Mouse (Mus musculus): ENCODE results near the gene Nfx1. TPM values are rescaled to one million over a fixed set of nuclear protein-coding genes. Genes with fewer than 3 reads are reported as not detected.
"Not testable (repeated sequence)": the region's sequence is repeated elsewhere in the genome, so short reads cannot be mapped to it uniquely, and the experiment has no call there.

The Nfx1 gene
- total RNA-seq (2022): 10 to 100 TPM; 77.9 to 83.4 (median 80.2) TPM

- peak; percentile 85 to 96 for DNase-seq (ENCODE audit: low spot score in 2 of 2)
These were observed at the start of gene Nfx1 for GRCm38 (mm10) chr4:40970842-40971701. Gene Nfx1 (plus strand): TSS chr4:40970906.

- DNase-seq (ENCODE audit: low spot score in 2 of 2): no peak
These were observed 49.4 kb upstream of the Nfx1 start for GRCm38 (mm10) chr4:40921288-40921687.

- DNase-seq (ENCODE audit: low spot score in 2 of 2): no peak
These were observed 47.5 kb upstream of the Nfx1 start for GRCm38 (mm10) chr4:40923087-40923651.

GRCm38 (mm10) chr4:40925568-40925967 is 45.1 kb upstream of the Nfx1 start:
- DNase-seq (ENCODE audit: low spot score in 2 of 2): no peak

- no peak for DNase-seq (ENCODE audit: low spot score in 2 of 2)
These were observed 41.7 kb upstream of the Nfx1 start for GRCm38 (mm10) chr4:40929046-40929445.

GRCm38 (mm10) chr4:40933694-40934093 is 37.0 kb upstream of the Nfx1 start:
- DNase-seq (ENCODE audit: low spot score in 2 of 2): no peak

- not testable (repeated sequence) for DNase-seq (ENCODE audit: low spot score in 2 of 2)
These were observed 36.3 kb upstream of the Nfx1 start for GRCm38 (mm10) chr4:40934369-40934768.

GRCm38 (mm10) chr4:40936175-40936839 is 34.4 kb upstream of the Nfx1 start:
- peak in 1 of 2 experiments; percentile 58 for DNase-seq (ENCODE audit: low spot score in 2 of 2)

GRCm38 (mm10) chr4:40938793-40939192 is 31.9 kb upstream of the Nfx1 start:
- DNase-seq (ENCODE audit: low spot score in 2 of 2): no peak

- DNase-seq (ENCODE audit: low spot score in 2 of 2): no peak
These were observed 27.1 kb upstream of the Nfx1 start for GRCm38 (mm10) chr4:40943651-40944050.

- no peak for DNase-seq (ENCODE audit: low spot score in 2 of 2)
These were observed 24.1 kb upstream of the Nfx1 start for GRCm38 (mm10) chr4:40946516-40947121.

- DNase-seq (ENCODE audit: low spot score in 2 of 2): no peak
These were observed 23.0 kb upstream of the Nfx1 start for GRCm38 (mm10) chr4:40947565-40948159.

GRCm38 (mm10) chr4:40948160-40948708 is 22.5 kb upstream of the Nfx1 start, which contains the start of the genes Bag1 and Chmp5:
Gene Bag1 (minus strand): TSS chr4:40948294.
Gene Chmp5 (plus strand): TSS chr4:40948407.
- peak; percentile 91 to 97 for DNase-seq (ENCODE audit: low spot score in 2 of 2)

- DNase-seq (ENCODE audit: low spot score in 2 of 2): no peak
These were observed 17.2 kb upstream of the Nfx1 start for GRCm38 (mm10) chr4:40953521-40953920.

- DNase-seq (ENCODE audit: low spot score in 2 of 2): no peak
These were observed 14.8 kb upstream of the Nfx1 start for GRCm38 (mm10) chr4:40955942-40956341.

GRCm38 (mm10) chr4:40963536-40963935 is 7.2 kb upstream of the Nfx1 start:
- no peak for DNase-seq (ENCODE audit: low spot score in 2 of 2)

- DNase-seq (ENCODE audit: low spot score in 2 of 2): no peak
These were observed 1.5 kb upstream of the Nfx1 start for GRCm38 (mm10) chr4:40969161-40969560.

GRCm38 (mm10) chr4:40969781-40970591 is 720 bp upstream of the Nfx1 start:
- no peak for DNase-seq (ENCODE audit: low spot score in 2 of 2)

GRCm38 (mm10) chr4:40970592-40970841 is 189 bp upstream of the Nfx1 start:
- no peak for DNase-seq (ENCODE audit: low spot score in 2 of 2)

- no peak for DNase-seq (ENCODE audit: low spot score in 2 of 2)
These were observed 1.0 kb downstream of the Nfx1 start for GRCm38 (mm10) chr4:40971744-40972143.

Data from left cerebral cortex, adult 8-10 months (tissue).